Mouse (Mus musculus) regulatory T cell (primary cell): ENCODE results near the gene Heatr3.

Source experiments
- in situ Hi-C: fragments of 300-600 bp; cut with MboI, MseI; formaldehyde crosslinking; loops from one replicate; pipeline ENCODE4 v1.15.1; 2025; ENCODE audit warnings: high pct_unique_total_duplicates

The Heatr3 gene

GRCm38 (mm10) chr8:88137748-88138484 is at the start of gene Heatr3:
Gene Heatr3, plus strand, starts transcription at chr8:88137855.
- in situ Hi-C loops: no loop called here

DNA sequence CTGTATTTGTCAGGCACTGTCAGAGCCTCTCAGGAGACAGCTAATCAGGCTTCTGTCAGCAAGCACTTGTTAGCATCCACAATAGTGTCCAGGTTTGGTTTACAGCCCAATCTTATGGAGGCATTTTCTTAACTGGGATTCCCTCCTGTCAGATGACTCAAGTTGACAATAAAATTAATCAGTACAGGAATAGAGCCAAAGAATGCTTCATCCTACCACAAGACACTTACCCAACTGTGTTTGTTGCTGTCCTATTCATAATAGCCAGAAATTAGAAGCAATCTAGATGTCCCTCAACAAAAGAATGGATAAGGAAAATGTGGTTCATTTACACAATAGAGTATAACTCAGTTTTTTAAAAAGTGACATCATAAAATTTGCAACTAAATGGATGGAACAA is 49.6 kb upstream of the Heatr3 start:
- in situ Hi-C loops: no loop called here

DNA sequence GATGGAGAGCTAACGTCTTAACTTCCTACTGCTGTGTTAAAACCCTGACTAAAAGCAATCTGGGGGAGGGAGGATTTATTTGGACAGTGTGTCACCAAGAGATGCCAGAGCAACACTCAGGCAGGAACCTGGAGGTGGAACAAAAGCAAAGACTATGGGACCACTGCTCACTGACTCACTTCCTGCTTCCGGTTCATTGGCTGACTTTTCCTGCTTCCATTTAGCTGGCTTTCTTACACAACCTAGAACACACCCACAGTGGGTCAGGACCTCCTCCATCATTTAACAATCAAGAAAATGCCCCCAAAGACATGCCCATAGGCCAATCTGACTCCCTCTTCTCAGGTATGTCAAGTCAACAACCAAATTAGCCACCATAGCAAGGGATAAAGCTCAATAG is 46.0 kb upstream of the Heatr3 start:
- in situ Hi-C loops: no loop called here

- in situ Hi-C loops: no loop called here
Measured at GRCm38 (mm10) chr8:88093367-88093766, 44.3 kb upstream of the Heatr3 start.

- in situ Hi-C loops: no loop called here
Measured at GRCm38 (mm10) chr8:88098856-88099255, 38.8 kb upstream of the Heatr3 start.

DNA sequence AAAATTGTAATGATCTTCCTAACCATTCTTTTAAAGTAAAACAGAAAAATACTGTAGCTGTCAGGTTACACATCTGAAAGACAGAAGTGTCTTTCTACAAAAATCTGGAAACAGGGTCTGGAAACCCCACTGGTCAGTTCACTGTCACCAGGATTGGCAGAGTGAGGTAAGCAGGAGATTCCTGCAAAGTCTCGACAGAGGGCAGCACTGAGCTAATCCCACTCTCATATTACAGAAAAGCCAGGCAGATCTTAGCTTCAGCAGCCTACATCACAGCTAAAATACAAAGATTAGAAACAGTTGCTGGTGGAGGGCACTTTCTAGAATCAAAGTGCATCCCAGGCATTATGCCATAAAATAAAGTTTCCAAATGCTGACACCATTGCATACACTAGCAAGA is 38.1 kb upstream of the Heatr3 start:
- in situ Hi-C loops: no loop called here

DNA sequence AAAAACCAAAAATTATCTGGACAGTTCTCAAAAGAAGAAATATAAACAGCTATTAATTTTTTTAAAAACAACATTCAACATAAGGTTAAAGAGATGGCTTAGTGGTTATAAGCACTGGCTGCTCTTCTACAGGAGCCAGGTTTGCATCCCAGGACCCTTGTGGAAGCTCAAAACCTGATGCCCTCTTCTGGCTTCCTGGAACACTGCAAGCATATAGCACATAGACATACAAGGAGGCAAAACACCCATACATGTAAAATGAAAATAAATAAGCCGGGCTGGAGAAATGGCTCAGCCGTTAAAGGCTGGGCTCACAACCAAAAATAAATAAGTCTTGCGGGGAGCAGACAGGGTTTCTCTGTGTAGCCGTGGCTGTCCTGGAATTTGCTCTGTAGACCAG is 28.4 kb upstream of the Heatr3 start:
- in situ Hi-C loops: no loop called here

DNA sequence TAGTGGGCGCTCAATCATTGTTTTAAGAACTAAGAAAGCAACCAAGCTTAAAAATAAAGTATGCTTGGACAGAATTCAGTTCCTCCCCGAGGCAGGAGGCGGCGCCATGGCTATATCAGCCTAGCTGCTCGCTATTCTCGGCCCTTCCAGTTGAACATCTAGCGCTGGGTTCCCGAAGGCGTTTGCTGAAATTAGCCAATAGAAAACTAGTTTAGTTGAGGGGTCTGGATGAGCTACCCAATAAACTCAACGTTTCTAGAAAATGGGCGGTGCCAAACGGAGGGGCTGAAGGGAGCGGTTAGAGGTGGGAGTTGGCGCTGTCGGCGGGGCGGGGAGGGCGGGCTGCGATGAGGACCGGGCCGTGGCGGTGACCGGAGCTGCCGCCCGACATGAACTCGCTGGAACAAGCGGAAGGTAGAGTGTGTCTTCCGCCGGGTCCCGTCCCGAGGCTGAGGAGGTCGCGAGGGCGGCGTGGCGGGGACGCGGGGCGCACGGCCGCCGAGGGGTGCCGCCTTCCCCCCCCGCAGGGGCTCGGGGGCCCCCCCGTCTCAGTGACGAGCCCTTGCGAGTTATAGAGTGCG is 19.1 kb upstream of the Heatr3 start, which contains the start of gene Cnep1r1:
Gene Cnep1r1 (plus strand): TSS at position 314 of the 581 bp plus-strand sequence.
- in situ Hi-C loops: no loop called here

DNA sequence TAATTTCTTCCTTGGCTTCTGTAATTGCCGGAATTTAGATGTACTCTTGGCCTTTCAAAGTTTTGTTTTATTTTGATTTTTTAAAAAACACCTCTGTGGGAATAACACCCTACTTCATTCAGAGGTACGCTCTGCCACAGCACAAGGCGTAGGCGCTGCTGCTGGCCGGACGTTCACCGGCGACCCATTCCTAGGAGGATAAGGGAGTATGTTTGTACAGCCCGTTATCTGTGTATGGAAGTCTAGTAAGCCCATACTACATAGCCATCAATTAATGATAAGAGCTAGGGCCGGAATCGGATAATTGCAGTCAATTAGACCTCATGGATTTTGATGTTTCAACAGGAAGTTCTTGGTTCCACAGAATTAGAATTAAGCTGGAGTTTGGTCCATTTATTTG is 18.6 kb upstream of the Heatr3 start:
- in situ Hi-C loops: no loop called here

- in situ Hi-C loops: no loop called here
Measured at GRCm38 (mm10) chr8:88124850-88125249, 12.8 kb upstream of the Heatr3 start.

DNA sequence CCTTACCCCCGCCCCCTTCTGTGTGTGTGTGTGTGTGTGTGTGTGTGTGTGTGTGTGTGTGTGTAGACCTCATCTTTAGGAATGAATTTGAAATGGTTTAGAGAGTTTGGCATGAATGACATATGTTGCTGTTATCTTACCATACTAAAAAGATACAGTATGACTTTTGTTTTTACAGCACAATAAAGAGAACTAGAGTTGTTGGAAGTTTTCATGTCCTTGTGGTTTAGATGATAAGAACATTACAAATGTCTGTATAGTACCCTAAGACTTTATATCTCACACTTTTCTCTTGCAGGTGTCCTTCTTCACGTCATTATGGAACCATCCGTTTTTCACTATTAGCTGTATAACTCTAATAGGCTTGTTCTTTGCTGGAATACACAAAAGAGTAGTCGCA is 8.3 kb upstream of the Heatr3 start:
- in situ Hi-C loops: no loop called here

GRCm38 (mm10) chr8:88130754-88131317 is 6.8 kb upstream of the Heatr3 start:
- in situ Hi-C loops: no loop called here

DNA sequence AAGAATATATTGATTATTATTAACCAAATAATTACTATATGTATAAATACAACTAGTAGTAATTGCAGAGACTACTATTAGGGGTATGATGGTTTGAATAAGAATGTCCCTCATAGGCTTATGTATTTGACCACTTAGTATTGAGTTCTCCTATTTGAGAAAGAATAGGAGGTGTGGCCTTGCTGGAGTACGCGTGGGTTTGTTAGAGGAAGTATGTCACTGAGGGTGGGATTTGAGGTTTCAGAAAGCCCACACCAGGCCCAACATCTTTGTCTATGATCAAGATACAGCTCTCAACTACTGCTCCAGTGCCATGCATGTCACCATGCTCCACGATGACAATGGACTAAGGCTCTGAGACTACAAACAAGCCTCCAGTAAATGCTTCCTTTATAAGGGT is 1.6 kb downstream of the Heatr3 start:
- in situ Hi-C loops: no loop called here

- in situ Hi-C loops: no loop called here
Measured at GRCm38 (mm10) chr8:88141629-88142028, 4.0 kb downstream of the Heatr3 start.

- in situ Hi-C loops: no loop called here
Measured at GRCm38 (mm10) chr8:88144041-88144440, 6.4 kb downstream of the Heatr3 start.

- in situ Hi-C loops: loop anchor here (10.0 kb wide), 1 partner anchor 194 kb away; no protein-coding TSS in a partner anchor
Measured at GRCm38 (mm10) chr8:88150910-88151371, 13.3 kb downstream of the Heatr3 start.

- in situ Hi-C loops: no loop called here
Measured at GRCm38 (mm10) chr8:88160237-88160995, 22.8 kb downstream of the Heatr3 start.

DNA sequence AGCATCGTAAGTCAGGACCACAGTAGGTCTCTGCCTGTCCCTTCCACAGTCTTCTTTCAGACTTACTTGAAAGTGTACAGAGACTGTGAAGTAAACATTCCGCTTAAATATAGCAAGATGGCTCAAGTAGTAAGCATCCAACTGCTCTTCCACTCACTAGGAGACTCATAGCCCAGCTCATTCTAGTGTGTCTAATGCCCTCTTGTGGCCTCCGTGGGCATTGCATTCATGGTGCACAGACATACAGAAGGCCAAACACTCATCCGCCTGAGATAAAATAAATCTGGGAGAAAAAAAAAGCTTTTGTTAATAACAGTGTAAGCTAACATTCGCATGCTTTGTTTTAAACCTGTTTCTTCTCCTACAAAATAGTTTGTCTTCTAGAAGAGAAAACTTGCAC is 23.8 kb downstream of the Heatr3 start:
- in situ Hi-C loops: no loop called here

- in situ Hi-C loops: no loop called here
Measured at GRCm38 (mm10) chr8:88175264-88175663, 37.6 kb downstream of the Heatr3 start.

DNA sequence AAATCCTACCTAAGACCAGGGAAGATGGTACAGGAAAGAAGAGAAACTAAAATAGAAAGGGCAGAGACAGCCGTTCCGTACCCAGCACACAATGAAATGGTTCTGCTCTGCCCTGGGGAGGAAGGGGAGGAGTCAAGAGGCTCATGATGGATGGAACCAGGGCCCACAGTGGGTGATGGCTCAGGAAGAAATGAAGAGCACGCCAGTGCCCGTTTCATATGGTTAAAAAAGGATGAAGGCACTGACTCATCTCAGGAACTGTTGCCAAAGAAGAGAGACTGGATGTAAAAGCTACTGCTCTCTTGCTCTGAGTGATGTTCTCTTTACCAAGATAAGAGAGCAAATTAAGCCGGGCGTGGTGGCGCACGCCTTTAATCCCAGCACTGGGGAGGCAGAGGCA is 39.6 kb downstream of the Heatr3 start:
- in situ Hi-C loops: no loop called here

DNA sequence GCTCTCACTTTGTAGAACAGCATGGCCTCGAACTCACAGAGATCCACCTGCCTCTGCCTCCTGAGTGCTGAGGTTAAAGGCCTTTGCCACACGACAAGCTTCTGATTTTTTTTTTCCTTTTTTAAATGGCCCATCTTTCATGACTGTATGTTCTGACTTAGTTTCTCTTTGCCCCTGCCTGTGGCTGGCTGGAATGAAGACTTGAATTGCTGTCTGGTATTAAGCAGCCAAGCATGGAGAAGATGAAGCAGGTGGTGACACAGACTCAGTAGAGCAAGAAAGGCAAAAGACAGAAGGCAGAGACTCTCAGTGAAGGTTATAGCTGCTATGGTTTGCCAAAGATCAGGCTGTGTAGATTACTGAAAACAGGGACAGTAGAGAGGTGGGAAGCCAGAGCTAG is 45.5 kb downstream of the Heatr3 start:
- in situ Hi-C loops: no loop called here

DNA sequence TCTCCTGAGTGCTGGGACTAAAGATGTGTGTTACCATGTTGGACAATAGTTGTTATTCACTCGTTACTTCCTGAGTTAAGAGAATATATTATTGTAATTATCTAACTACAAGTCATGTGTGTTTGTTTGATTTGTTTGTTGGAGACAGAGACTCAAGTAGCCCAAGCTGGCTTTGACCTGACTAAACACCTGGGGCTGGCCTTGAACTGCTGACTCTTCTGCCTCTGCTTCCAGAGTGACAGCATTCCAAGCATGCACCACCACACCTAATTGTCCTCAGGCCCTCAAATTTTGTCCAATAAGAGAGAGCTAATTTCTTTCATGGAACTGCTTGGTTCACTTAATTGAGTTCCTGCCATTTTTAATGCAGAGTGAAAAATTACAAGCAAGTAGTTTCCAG is 47.3 kb downstream of the Heatr3 start:
- in situ Hi-C loops: no loop called here
